Mouse (Mus musculus): ENCODE data around the gene Cacna1e. TPM values are rescaled to one million over a fixed set of nuclear protein-coding genes. Genes with fewer than 3 reads are reported as not detected.

Cacna1e gene
- total RNA-seq, 2 experiments from 2014 or later, result 0.14 to 0.16 TPM

GRCm38 (mm10) chr1:154788491-154788890, 95.8 kb downstream of the Cacna1e start:
- intact Hi-C loops (cut with DNase I), result no loop called here
- DNase-seq (ENCODE audit: low spot score), result no peak

GRCm38 (mm10) chr1:154788069-154788468, 96.2 kb downstream of the Cacna1e start:
- intact Hi-C loops (cut with DNase I), result no loop called here
- no peak for DNase-seq (ENCODE audit: low spot score)

GRCm38 (mm10) chr1:154787418-154787817, 96.9 kb downstream of the Cacna1e start:
- no peak for DNase-seq (ENCODE audit: low spot score)
- intact Hi-C loops (cut with DNase I), result no loop called here

- intact Hi-C loops (cut with DNase I), result loop anchor here (1.0 kb wide), 1 partner anchor 220 kb away; no protein-coding TSS in a partner anchor
- DNase-seq (ENCODE audit: low spot score), result peak; percentile 41
Measured at GRCm38 (mm10) chr1:154786243-154786669, 98.0 kb downstream of the Cacna1e start.

- intact Hi-C loops (cut with DNase I), result no loop called here
Measured at GRCm38 (mm10) chr1:154784862-154785261, 99.4 kb downstream of the Cacna1e start.

GRCm38 (mm10) chr1:154783521-154783920, 100.8 kb downstream of the Cacna1e start:
- intact Hi-C loops (cut with DNase I), result no loop called here
- no peak for DNase-seq (ENCODE audit: low spot score)

More at GRCm38 (mm10) chr1:154784862-154785261, 99.4 kb downstream of the Cacna1e start:
- DNase-seq (ENCODE audit: low spot score), result no peak

GRCm38 (mm10) chr1:154779908-154780514, 104.3 kb downstream of the Cacna1e start:
- intact Hi-C loops (cut with DNase I), result no loop called here
- no peak for DNase-seq (ENCODE audit: low spot score)

DNA sequence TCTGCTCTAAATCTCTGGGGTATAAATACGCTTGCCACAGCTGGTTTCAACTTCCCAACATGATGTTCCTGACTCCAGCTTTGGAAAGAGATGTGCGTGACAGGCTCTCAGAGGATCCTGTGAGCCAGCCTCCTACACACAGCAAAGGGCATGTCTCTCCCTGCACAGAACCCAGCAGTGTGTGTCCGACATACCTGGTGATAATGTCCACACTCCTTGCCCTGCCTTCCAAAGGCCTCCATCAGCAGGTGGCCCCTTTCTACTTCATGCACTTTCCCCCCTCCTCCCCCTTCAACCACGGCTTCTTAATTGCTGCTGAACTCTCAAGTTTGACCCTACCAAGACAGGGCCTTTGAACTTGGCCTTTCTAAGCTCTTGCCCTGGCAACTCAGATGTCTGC, 108.0 kb downstream of the Cacna1e start:
- DNase-seq (ENCODE audit: low spot score), result no peak
- intact Hi-C loops (cut with DNase I), result no loop called here

DNA sequence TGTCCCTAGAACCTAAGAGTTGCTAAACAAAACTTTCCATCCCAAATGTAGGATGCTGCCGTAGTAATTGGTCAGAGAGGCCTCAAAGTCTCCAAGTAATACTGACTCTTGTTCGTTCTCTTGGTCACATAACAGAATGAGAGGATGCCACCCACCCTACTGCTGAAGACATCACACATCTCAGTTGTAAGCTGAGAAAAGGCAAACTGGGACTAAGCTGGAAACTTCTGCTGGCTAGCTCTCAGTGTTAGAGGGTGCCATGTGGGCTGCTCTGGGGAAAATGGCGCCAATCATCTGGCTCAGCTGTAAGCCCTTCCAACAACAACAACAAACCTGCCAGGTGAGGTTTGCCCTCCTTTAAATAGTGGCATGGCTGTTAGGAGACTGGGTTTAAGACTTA, 109.8 kb downstream of the Cacna1e start:
- intact Hi-C loops (cut with DNase I), result no loop called here
- DNase-seq (ENCODE audit: low spot score), result no peak

DNA sequence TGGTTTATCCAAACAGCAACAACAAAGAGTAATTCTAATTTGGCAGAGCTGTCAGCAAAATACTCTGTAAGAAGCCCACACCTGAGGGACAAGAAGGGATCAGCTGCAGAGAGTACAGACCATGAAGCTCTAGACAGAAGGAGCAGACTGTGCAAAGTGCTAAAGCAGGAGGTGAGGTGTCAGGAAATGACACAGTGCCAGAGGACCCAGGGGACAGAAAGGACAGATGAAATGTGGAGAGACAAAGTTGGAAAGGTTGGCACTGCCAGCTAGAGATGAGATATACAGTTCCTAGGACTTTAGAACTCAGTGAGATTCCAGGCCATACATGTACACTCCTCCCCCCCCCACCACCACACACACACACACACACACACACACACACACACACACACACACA, 113.2 kb downstream of the Cacna1e start:
- intact Hi-C loops (cut with DNase I), result no loop called here
- no peak for DNase-seq (ENCODE audit: low spot score)

GRCm38 (mm10) chr1:154770542-154770941, 113.8 kb downstream of the Cacna1e start:
- no peak for DNase-seq (ENCODE audit: low spot score)
- intact Hi-C loops (cut with DNase I), result no loop called here

DNA sequence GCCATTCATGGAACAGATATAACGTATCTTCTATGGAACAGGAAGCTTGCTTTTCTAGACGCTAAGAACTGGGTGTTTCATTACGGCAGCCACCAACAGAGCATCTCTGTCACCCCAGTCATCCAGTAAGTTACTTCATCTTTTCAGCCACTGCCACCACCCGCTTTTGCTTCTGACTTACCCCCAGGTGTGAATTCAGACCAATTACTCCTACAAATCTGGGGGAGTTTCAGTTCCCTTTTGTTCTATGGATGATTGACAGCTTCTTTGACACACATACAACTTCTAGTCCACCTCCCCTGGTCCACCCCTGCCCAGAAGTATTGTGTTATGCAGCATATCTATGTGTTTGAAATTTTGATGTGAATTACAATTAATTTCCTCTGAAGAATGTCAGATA, 121.2 kb downstream of the Cacna1e start:
- intact Hi-C loops (cut with DNase I), result no loop called here
- no peak for DNase-seq (ENCODE audit: low spot score)

DNA sequence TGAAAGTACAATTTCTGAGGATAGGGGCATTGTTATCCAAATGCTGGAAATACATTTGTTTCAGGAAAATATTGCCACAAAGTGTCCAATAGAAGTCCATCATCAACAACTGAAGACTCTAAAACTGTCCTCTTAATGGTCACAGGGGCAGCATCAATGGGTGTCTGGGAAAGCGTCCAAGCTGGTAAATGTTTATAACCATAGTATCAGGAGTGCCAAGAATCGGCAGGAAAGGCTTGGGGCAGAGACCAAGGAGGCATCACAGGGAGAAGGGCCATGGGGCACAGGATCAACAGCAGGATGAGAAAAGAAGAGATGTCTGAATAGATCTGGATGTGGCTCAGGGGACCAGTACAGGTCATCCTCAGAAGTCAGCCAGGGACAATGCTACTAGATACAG, 132.2 kb downstream of the Cacna1e start:
- intact Hi-C loops (cut with DNase I), result no loop called here
- no peak for DNase-seq (ENCODE audit: low spot score)

GRCm38 (mm10) chr1:154748531-154748930, 135.8 kb downstream of the Cacna1e start:
- DNase-seq (ENCODE audit: low spot score), result no peak
- intact Hi-C loops (cut with DNase I), result no loop called here

DNA sequence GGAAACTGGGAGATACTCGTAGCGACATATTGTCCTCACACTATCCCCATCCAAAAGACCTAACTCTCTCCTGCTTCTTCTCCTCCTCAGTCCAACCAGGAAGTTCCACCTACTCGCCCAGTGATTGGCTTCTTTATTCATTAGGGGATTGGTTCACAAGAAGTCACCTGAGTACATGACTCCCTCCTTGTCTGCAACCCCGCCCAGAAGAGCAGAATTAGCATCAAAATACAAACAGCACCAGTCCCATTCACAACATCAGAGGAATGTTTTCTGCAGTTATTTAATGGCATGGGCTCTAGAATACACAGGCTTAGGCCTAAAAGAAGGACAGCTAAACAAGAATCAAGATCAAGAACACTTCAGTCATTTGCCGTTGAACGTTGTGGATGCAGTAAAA, 139.1 kb downstream of the Cacna1e start:
- intact Hi-C loops (cut with DNase I), result no loop called here

DNA sequence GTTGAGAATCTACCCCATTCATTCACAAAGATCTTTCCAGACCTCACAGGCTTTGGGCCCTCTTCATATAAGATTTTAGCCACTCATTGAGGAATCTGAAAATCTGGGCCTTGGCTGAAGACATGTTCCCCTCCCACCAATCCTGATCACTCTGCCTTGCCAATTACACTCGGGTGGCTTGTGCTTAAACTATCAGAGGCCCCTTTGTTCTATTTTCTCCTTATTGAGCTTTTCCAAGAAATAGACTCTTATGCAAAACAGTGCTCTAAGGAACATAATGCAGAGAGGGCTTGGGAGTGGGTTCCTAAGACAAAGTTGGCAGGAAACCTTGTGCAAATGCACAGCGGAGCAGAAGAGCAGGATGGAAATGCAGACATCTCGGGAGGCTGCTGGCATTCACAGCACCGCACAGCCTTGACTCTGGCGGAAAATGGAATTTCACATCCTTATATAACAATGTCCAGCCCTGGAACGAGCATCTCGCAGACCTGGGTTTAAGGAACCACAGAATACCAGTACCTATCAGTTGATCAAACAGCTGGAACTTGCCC, 153.8 kb downstream of the Cacna1e start:
- intact Hi-C loops (cut with DNase I), result no loop called here
- DNase-seq (ENCODE audit: low spot score), result no peak

More for the DNA sequence above, 139.1 kb downstream of the Cacna1e start:
- DNase-seq (ENCODE audit: low spot score), result no peak

DNA sequence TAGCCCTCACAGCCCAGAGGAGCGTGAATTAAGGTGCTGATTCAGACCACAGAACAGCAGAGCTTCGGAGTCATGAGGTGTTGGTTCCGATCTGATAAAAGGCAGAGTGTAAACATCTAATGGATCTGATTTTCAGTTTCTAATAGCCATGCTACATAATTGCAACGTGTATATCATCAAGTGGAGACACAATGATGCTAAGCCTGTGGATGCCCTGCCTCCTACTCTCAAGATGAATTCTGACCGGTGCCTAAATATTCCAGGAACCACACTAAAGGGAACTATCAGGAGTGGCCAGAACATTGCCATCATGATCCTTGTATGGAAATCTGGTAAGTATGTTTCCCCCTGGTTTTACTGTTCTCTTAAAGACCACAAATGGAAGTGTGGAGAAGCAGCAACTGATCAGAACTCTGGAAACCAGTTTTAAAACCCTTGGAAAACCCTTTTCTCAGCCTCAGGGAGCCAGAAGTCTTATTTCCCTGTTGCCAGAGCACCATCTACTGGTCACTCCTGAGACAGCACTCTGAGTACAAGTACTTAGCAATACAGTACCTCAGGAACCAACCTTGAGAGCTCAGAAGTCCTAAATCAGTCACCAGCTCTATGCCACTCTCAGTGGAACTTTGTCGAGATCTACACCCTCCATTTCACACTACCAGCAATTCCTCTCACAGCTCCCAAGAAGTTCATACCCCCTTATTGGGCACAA, 154.9 kb downstream of the Cacna1e start:
- intact Hi-C loops (cut with DNase I), result loop anchor here (1.0 to 5.0 kb wide), 3 partner anchors 448 to 837 kb away; partner anchors contain the start of gene Teddm1a

GRCm38 (mm10) chr1:154728682-154729081, 155.6 kb downstream of the Cacna1e start:
- intact Hi-C loops (cut with DNase I), result loop anchor here (1.0 to 5.0 kb wide), 3 partner anchors 447 to 836 kb away; partner anchors contain the start of gene Teddm1a
- DNase-seq (ENCODE audit: low spot score), result no peak

More for the DNA sequence above, 154.9 kb downstream of the Cacna1e start:
- DNase-seq (ENCODE audit: low spot score), result no peak

- intact Hi-C loops (cut with DNase I), result loop anchor here (5.0 kb wide), 2 partner anchors 535 to 835 kb away; partner anchors contain the start of gene Teddm1a
- no peak for DNase-seq (ENCODE audit: low spot score)
Measured at GRCm38 (mm10) chr1:154727696-154728095, 156.6 kb downstream of the Cacna1e start.

DNA sequence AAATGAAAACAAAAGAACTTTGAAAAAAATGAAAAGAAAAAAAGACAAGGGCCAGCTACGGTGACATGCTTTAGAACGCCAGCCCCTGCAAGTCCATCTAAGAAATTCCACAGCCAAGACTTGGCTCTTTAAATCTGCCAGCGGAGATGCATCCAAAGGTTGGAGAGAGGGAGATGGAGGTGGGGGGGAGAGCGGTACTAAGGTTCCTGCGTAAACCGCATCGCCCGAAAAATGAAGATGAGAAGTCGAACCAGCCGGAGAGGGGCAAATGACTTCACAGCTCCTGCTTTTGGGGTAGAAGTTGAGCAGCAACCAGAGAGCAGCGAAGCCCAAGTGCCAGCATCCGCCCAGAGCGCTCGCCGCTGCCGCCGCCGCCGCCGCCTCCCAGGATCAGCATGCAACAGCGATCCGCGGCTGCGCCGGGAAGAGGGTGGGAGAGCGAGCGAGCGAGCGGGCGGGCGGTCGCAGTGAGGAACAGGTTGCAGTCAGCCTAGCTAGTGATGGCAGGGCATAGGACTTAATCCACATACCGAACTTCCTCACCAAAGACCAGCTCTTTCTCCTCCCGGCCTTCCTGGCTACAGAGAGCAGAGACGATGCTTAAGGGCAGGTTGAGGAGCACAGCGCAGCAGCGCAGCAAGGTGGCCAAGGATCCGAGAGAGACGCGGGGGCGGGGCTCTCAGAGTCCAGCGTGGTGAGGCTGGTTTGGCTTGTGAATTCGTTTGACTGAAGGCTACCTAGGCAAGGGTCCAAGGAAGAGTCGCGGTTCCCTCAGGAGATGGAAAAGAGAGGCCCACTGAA, 157.7 kb downstream of the Cacna1e start:
- DNase-seq (ENCODE audit: low spot score), result no peak
- intact Hi-C loops (cut with DNase I), result loop anchor here (5.0 kb wide), 2 partner anchors 534 to 834 kb away; partner anchors contain the start of gene Teddm1a
